18 mouse cellular contexts compared by ENCODE assay signal in the genomic region with DNA sequence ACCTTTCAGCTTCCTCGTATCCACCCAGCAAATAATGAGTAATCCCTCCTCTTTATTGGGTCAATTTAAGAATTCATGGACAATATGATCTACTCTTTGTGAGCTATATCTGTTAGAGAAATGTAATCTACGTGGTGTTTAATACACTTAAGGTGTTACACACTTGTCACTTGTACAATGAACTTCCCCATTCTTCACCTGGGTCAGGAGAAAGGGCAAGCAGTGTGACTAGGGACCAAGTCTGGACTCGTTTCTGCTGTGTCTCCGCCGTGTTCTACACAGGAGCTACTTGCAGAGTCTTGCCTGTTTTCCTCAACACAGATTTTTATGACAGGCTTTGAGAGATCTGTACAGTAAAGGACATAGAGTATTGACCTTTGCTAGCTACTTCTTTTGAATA.
"Had no signal": no experiment of that assay in that cellular context is flagged by ENCODE, and none has a peak within 500 bp of the region (broad histone marks: within the 10 kb centered on the region; RNA-seq: fewer than 3 reads in every experiment).

No protein-coding gene starts in this region.

- H3K4me3 ChIP-seq: liver, embryonic 13.5 days; liver, embryonic 15.5 days; lung, embryonic 15.5 days; megakaryocyte, embryonic 14.5 days; midbrain, embryonic 12.5 days; midbrain, embryonic 15.5 days; neural tube, embryonic 12.5 days had no signal

- DNase-seq: liver, embryonic 13.5 days; lung, adult 2 months; lung, postnatal 14 days; lung, postnatal 36 days; right cerebral cortex, postnatal 14 days; spleen, adult 18-20 months; thymus, adult 2 months; thymus, postnatal 25 days; thymus, postnatal 4 days had no signal

- H3K9ac ChIP-seq: liver, embryonic 13.5 days; liver, embryonic 15.5 days; liver, postnatal 0 days; lung, embryonic 15.5 days; midbrain, embryonic 12.5 days; midbrain, embryonic 15.5 days; neural tube, embryonic 12.5 days had no signal

- H3K4me1 ChIP-seq: midbrain, embryonic 12.5 days; midbrain, embryonic 15.5 days; neural tube, embryonic 12.5 days had no signal

- H3K9me3 ChIP-seq: liver, embryonic 13.5 days; liver, embryonic 15.5 days; lung, embryonic 15.5 days; megakaryocyte, embryonic 14.5 days; midbrain, embryonic 12.5 days; midbrain, embryonic 15.5 days; neural tube, embryonic 12.5 days had no signal

- ATAC-seq: liver, postnatal 0 days; lung, postnatal 0 days; midbrain, embryonic 15.5 days had no signal

- H3K36me3 ChIP-seq: liver, embryonic 13.5 days; liver, embryonic 15.5 days; lung, embryonic 15.5 days; midbrain, embryonic 12.5 days; midbrain, embryonic 15.5 days; neural tube, embryonic 12.5 days had no signal

- H3K27ac ChIP-seq: liver, embryonic 13.5 days; liver, embryonic 15.5 days; lung, embryonic 15.5 days; macrophage; midbrain, embryonic 12.5 days; midbrain, embryonic 15.5 days; neural tube, embryonic 12.5 days had no signal

- H3K4me2 ChIP-seq: liver, embryonic 13.5 days; liver, embryonic 15.5 days; lung, embryonic 15.5 days; midbrain, embryonic 12.5 days; midbrain, embryonic 15.5 days; neural tube, embryonic 12.5 days had no signal

- H3K27me3 ChIP-seq: liver, embryonic 13.5 days; liver, embryonic 15.5 days; lung, embryonic 15.5 days; megakaryocyte, embryonic 14.5 days; midbrain, embryonic 12.5 days; midbrain, embryonic 15.5 days; neural tube, embryonic 12.5 days had no signal
